Mouse (Mus musculus) hindbrain, embryonic 10.5 days (tissue): Measurements from ENCODE around the gene Pagr1b. TPM values are rescaled to one million over a fixed set of nuclear protein-coding genes. Genes with fewer than 3 reads are reported as not detected.

Source experiments
- DNase-seq: peaks from one replicate; pipeline ENCODE4 v3.0.0-alpha.2; 2017; ENCODE audit warnings: low spot score
- H3K27ac ChIP-seq: fragments of 300-500 bp; sonication (generic); 2 replicates; pipeline ENCODE4 v1.5.1; 2016; ENCODE audit warnings: mild to moderate bottlenecking, moderate library complexity
- H3K27me3 ChIP-seq: fragments of 300-500 bp; sonication (generic); 2 replicates; pipeline ENCODE4 v1.6.1; 2016; ENCODE audit warnings: mild to moderate bottlenecking; ENCODE audit not compliant: poor library complexity, insufficient read depth, severe bottlenecking
- H3K36me3 ChIP-seq: fragments of 300-500 bp; sonication (generic); 2 replicates; pipeline ENCODE4 v1.6.1; 2016; ENCODE audit warnings: mild to moderate bottlenecking, moderate library complexity
- H3K4me1 ChIP-seq: fragments of 300-500 bp; sonication (generic); replicated peaks from 2 replicates; pipeline ENCODE4 v1.6.1; 2016; ENCODE audit warnings: mild to moderate bottlenecking
- H3K4me3 ChIP-seq: fragments of 300-500 bp; sonication (generic); 2 replicates; pipeline ENCODE4 v1.5.1; 2016; ENCODE audit warnings: mild to moderate bottlenecking, moderate library complexity
- H3K9me3 ChIP-seq: fragments of 300-500 bp; sonication (generic); 2 replicates; pipeline ENCODE4 v1.6.1; 2016; ENCODE audit warnings: mild to moderate bottlenecking, moderate library complexity
- WGBS: fragments of 180-500 bp; shearing (Covaris S2); methylation state at CpG from one replicate; pipeline ENCODE4 v1.1.7; 2016; 5-methylcytosine and 5-hydroxymethylcytosine counted together
- polyA plus RNA-seq: library from polyadenylated mRNA; unstranded; fragments of >200 nt; fragmentation: Nextera tagmentation; extraction: Ambion mirVana; gene quantifications from 2 replicates; pipeline ENCODE4 v1.2.1, GENCODE M21; 2016

The Pagr1b gene
- polyA plus RNA-seq, 1 experiment from 2014 or later = 0.55 TPM

GRCm38 (mm10) chr7:127007313-127008024, 8.8 kb downstream of the Pagr1b start:
- Histone ChIP-seq H3K36me3 (peaks cover 11% of the 10 kb centered on the region), H3K4me1 (peaks cover 17% of the 10 kb centered on the region), H3K27me3 (no peaks in the 10 kb centered on the region), H3K27ac (peak overlapping the region; percentile 40; the same call in 1 of the 2 replicates), H3K4me3 (no peak overlapping the region), H3K9me3 (no peaks in the 10 kb centered on the region)
- DNase-seq = no peak
- 86% methylated on average over 6 of the region's 6 CpGs for WGBS

GRCm38 (mm10) chr7:127004122-127004875, 12.0 kb downstream of the Pagr1b start:
- Histone ChIP-seq H3K4me1 (peaks cover 11% of the 10 kb centered on the region), H3K36me3 (no peaks in the 10 kb centered on the region), H3K27ac (no peak overlapping the region), H3K9me3 (no peaks in the 10 kb centered on the region), H3K27me3 (no peaks in the 10 kb centered on the region), H3K4me3 (no peak overlapping the region)
- DNase-seq = no peak
- 92% methylated on average over 4 of the region's 4 CpGs for WGBS

- WGBS = 85% methylated on average over 5 of the region's 5 CpGs
Measured at GRCm38 (mm10) chr7:127003620-127004019, 12.7 kb downstream of the Pagr1b start.

GRCm38 (mm10) chr7:126999568-126999967, 16.7 kb downstream of the Pagr1b start:
- peaks cover 5% of the 10 kb centered on the region; the same call in 1 of the 2 replicates for H3K36me3 ChIP-seq
- H3K4me3 ChIP-seq = no peak overlapping the region
- no peak overlapping the region for H3K27ac ChIP-seq
- 85% methylated on average over 10 of the region's 10 CpGs for WGBS
- no peaks in the 10 kb centered on the region for H3K27me3 ChIP-seq
- no peak for DNase-seq
- H3K4me1 ChIP-seq = no peaks in the 10 kb centered on the region
- H3K9me3 ChIP-seq = peaks cover 4% of the 10 kb centered on the region; the same call in 1 of the 2 replicates

More at GRCm38 (mm10) chr7:127003620-127004019, 12.7 kb downstream of the Pagr1b start:
- Histone ChIP-seq H3K27me3 (no peaks in the 10 kb centered on the region), H3K4me3 (no peak overlapping the region), H3K36me3 (no peaks in the 10 kb centered on the region), H3K9me3 (no peaks in the 10 kb centered on the region), H3K4me1 (peaks cover 5% of the 10 kb centered on the region), H3K27ac (no peak overlapping the region)
- no peak for DNase-seq

GRCm38 (mm10) chr7:126996449-126996848, 19.8 kb downstream of the Pagr1b start:
- H3K27me3 ChIP-seq = no peaks in the 10 kb centered on the region
- H3K27ac ChIP-seq = no peak overlapping the region
- H3K36me3 ChIP-seq = peaks cover 5% of the 10 kb centered on the region; the same call in 1 of the 2 replicates
- peaks cover 4% of the 10 kb centered on the region; the same call in 1 of the 2 replicates for H3K9me3 ChIP-seq
- peaks cover 11% of the 10 kb centered on the region for H3K4me1 ChIP-seq
- DNase-seq = no peak
- H3K4me3 ChIP-seq = no peak overlapping the region
- WGBS = 76% methylated on average over 4 of the region's 4 CpGs

GRCm38 (mm10) chr7:126988816-126989215, 27.5 kb downstream of the Pagr1b start:
- H3K27me3 ChIP-seq = no peaks in the 10 kb centered on the region
- no peaks in the 10 kb centered on the region for H3K36me3 ChIP-seq
- H3K4me3 ChIP-seq = no peak overlapping the region
- 77% methylated on average over 8 of the region's 8 CpGs for WGBS
- no peak for DNase-seq
- H3K9me3 ChIP-seq = no peaks in the 10 kb centered on the region
- no peak overlapping the region for H3K27ac ChIP-seq
- peaks cover 16% of the 10 kb centered on the region for H3K4me1 ChIP-seq

- Histone ChIP-seq H3K27ac (no peak overlapping the region), H3K4me3 (no peak overlapping the region), H3K9me3 (no peaks in the 10 kb centered on the region), H3K4me1 (peaks cover 5% of the 10 kb centered on the region; the same call in 1 of the 2 replicates), H3K27me3 (no peaks in the 10 kb centered on the region), H3K36me3 (peaks cover 2% of the 10 kb centered on the region; the same call in 1 of the 2 replicates)
- WGBS = 47% methylated on average over 9 of the region's 9 CpGs
- DNase-seq = no peak
Measured at GRCm38 (mm10) chr7:126986319-126986718, 30.0 kb downstream of the Pagr1b start.

- no peak for DNase-seq
- Histone ChIP-seq H3K4me1 (peaks cover 5% of the 10 kb centered on the region; the same call in 1 of the 2 replicates), H3K27me3 (no peaks in the 10 kb centered on the region), H3K36me3 (peaks cover 16% of the 10 kb centered on the region), H3K4me3 (no peak overlapping the region), H3K27ac (0 out of 2 replicates have a peak overlapping the region, but pooled peaks have one; percentile 45), H3K9me3 (no peaks in the 10 kb centered on the region)
- 64% methylated on average over 10 of the region's 10 CpGs for WGBS
Measured at GRCm38 (mm10) chr7:126984667-126985444, 31.4 kb downstream of the Pagr1b start.

- H3K36me3 ChIP-seq = peaks cover 33% of the 10 kb centered on the region
- H3K4me3 ChIP-seq = no peak overlapping the region
- 88% methylated on average over 7 of the region's 7 CpGs for WGBS
- no peak for DNase-seq
- 0 out of 2 replicates have a peak, but pooled peaks cover 2% of the 10 kb centered on the region for H3K4me1 ChIP-seq
- no peaks in the 10 kb centered on the region for H3K9me3 ChIP-seq
- H3K27ac ChIP-seq = no peak overlapping the region
- no peaks in the 10 kb centered on the region for H3K27me3 ChIP-seq
Measured at GRCm38 (mm10) chr7:126983113-126983512, 33.2 kb downstream of the Pagr1b start.

- peaks cover 38% of the 10 kb centered on the region for H3K36me3 ChIP-seq
Measured at GRCm38 (mm10) chr7:126982054-126982453, 34.2 kb downstream of the Pagr1b start.

GRCm38 (mm10) chr7:126981601-126982000, 34.7 kb downstream of the Pagr1b start:
- no peak for DNase-seq
- H3K4me1 ChIP-seq = peaks cover 17% of the 10 kb centered on the region

More at GRCm38 (mm10) chr7:126982054-126982453, 34.2 kb downstream of the Pagr1b start:
- Histone ChIP-seq H3K9me3 (no peaks in the 10 kb centered on the region), H3K27ac (no peak overlapping the region), H3K4me3 (no peak overlapping the region), H3K27me3 (no peaks in the 10 kb centered on the region), H3K4me1 (peaks cover 12% of the 10 kb centered on the region)
- DNase-seq = no peak
- WGBS = 95% methylated on average over 4 of the region's 4 CpGs

GRCm38 (mm10) chr7:126978841-126979240, 37.4 kb downstream of the Pagr1b start:
- DNase-seq = no peak
- WGBS = 90% methylated on average over 6 of the region's 6 CpGs
- Histone ChIP-seq H3K4me3 (no peak overlapping the region), H3K27ac (no peak overlapping the region), H3K9me3 (no peaks in the 10 kb centered on the region), H3K4me1 (peaks cover 27% of the 10 kb centered on the region), H3K27me3 (no peaks in the 10 kb centered on the region), H3K36me3 (peaks cover 38% of the 10 kb centered on the region)

More at GRCm38 (mm10) chr7:126981601-126982000, 34.7 kb downstream of the Pagr1b start:
- no peak overlapping the region for H3K27ac ChIP-seq
- no peaks in the 10 kb centered on the region for H3K9me3 ChIP-seq
- no peaks in the 10 kb centered on the region for H3K27me3 ChIP-seq
- H3K4me3 ChIP-seq = no peak overlapping the region
- WGBS = 94% methylated on average over 2 of the region's 2 CpGs
- peaks cover 38% of the 10 kb centered on the region for H3K36me3 ChIP-seq
